Mouse (Mus musculus) stomach, postnatal 0 days (tissue): ENCODE results near the gene Kmt5a. TPM values are rescaled to one million over a fixed set of nuclear protein-coding genes. Genes with fewer than 3 reads are reported as not detected.

Experiments used
- ATAC-seq: fragments of 200-750 bp; cut with Nextera tagmentation; 2 replicates; pipeline ENCODE4 v1.8.0; 2017; ENCODE audit not compliant: low FRiP score, low TSS enrichment
- DNase-seq: peaks from one replicate; pipeline ENCODE4 v3.0.0-alpha.2; 2016; ENCODE audit warnings: low spot score
- H3K27ac ChIP-seq: fragments of 300-500 bp; sonication (generic); replicated peaks from 2 replicates; pipeline ENCODE4 v1.5.1; 2014; ENCODE audit warnings: mild to moderate bottlenecking, control low read depth
- H3K27me3 ChIP-seq: fragments of 300-500 bp; sonication (generic); 2 replicates; pipeline ENCODE4 v1.6.1; 2014; ENCODE audit warnings: low read length; ENCODE audit not compliant: control insufficient read depth, insufficient read depth
- H3K36me3 ChIP-seq: fragments of 300-500 bp; sonication (generic); 2 replicates; pipeline ENCODE4 v1.6.1; 2014; ENCODE audit warnings: low read length, mixed read lengths; ENCODE audit not compliant: control insufficient read depth, insufficient read depth
- H3K4me1 ChIP-seq: fragments of 300-500 bp; sonication (generic); replicated peaks from 2 replicates; pipeline ENCODE4 v1.6.1; 2014; ENCODE audit warnings: antibody characterized with exemption; ENCODE audit not compliant: control insufficient read depth, insufficient read depth
- H3K4me2 ChIP-seq: fragments of 300-500 bp; sonication (generic); replicated peaks from 2 replicates; pipeline ENCODE4 v1.6.1; 2014; ENCODE audit warnings: low read depth, mild to moderate bottlenecking, control low read depth, moderate library complexity
- H3K4me3 ChIP-seq: fragments of 300-500 bp; sonication (generic); 2 replicates; pipeline ENCODE4 v1.5.1; 2014; ENCODE audit warnings: low read depth, low read length, control low read depth
- H3K9ac ChIP-seq: fragments of 300-500 bp; sonication (generic); 2 replicates; pipeline ENCODE4 v1.6.1; 2014; ENCODE audit warnings: mild to moderate bottlenecking, low read length, control low read depth, mixed read lengths
- H3K9me3 ChIP-seq: fragments of 300-500 bp; sonication (generic); 2 replicates; pipeline ENCODE4 v1.6.1; 2016; ENCODE audit warnings: low read length; ENCODE audit not compliant: control insufficient read depth
- CTCF ChIP-seq: IDR thresholded peaks from 2 replicates; pipeline ENCODE4 v1.5.1; 2016; ENCODE audit warnings: antibody characterized with exemption, low read depth, mild to moderate bottlenecking, moderate library complexity
- EP300 ChIP-seq: optimal IDR thresholded peaks from 2 replicates; pipeline ENCODE3; 2016; ENCODE audit warnings: antibody characterized with exemption
- WGBS: fragments of 180-500 bp; shearing (Covaris S2); extraction: QIAGEN DNeasy Blood & Tissue Kit; methylation state at CpG from one replicate; pipeline ENCODE4 v1.1.7; 2014; 5-methylcytosine and 5-hydroxymethylcytosine counted together
- polyA plus RNA-seq: library from polyadenylated mRNA; unstranded; fragments of >200 nt; fragmentation: Nextera tagmentation; extraction: Ambion mirVana; gene quantifications from 2 replicates; pipeline ENCODE4 v1.2.1, GENCODE M21; 2015

The Kmt5a gene
- polyA plus RNA-seq, 1 experiment from 2014 or later: 64.1 TPM

DNA sequence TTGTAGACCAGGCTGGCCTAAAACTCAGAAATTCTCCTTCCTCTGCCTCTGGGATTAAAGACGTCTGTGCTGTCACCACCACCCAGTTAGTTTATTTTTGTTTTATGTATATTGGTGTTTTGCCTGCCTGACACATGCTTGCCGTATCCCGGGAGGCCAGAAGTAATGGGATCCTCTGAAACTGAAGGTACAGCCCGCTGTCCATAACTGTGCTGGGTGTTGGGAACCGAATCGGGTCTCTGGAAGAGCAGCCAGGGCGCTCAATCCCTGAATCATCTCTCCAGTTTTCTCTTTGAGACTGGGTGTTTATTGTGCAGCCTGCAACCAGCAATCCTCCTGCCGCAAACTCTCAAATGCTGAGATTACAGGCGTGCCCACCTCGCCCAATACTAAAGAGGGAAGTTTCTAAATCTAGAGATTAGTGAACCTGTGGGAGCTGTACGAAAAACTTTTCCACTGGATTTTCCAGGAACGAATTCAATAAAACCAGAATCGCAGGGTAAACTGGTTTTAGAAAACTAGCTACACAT, 42.8 kb downstream of the Kmt5a start:
- peak; percentile 36 for DNase-seq
- Histone ChIP-seq H3K9me3 (no peaks in the 10 kb centered on the region), H3K27ac (peak overlapping the region; percentile 100), H3K27me3 (no peaks in the 10 kb centered on the region), H3K9ac (peak overlapping the region; percentile 78), H3K4me1 (peaks cover 4% of the 10 kb centered on the region; the same call in 1 of the 2 replicates), H3K4me3 (peak overlapping the region; percentile 67), H3K36me3 (no peaks in the 10 kb centered on the region), H3K4me2 (peak overlapping the region; percentile 74)
- no peak for ATAC-seq
- WGBS: 1% methylated on average over 13 of the region's 13 CpGs
- no peak for TF ChIP-seq EP300
- TF ChIP-seq CTCF: no peak

DNA sequence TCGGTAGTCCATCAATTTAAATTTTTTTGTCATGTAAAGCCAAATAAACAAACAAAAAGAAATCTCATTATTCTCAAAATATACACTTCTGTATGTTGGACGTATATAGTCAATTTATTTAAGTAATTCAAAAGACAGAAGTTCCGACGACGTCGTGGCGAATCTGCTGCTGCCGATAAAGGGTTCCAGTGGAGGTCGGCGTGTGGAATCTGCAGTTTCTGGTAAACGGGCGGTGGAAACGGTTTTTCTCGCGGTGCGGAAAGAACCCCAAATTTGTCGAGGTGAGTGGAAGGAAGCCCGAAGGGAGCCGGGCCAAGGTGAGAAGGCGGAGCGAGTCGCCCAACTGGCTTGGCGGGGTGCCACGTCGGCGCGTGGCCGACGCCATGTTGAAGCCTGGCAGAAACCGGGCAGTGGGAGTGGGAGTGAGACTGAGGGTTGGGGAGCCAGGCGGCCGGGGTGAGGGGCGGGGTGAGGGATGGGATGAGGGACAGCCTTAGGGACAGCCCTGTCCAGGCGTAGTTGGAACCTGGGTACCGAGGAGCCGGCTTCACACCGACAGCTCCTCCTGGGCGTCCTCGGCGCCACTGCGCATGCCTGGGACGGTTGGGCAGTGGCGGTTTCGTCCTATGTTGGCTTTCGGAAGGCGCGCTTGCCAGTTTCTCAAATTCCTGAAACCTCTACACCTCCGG, 43.4 kb downstream of the Kmt5a start, which contains the start of gene Snrnp35:
Snrnp35 (plus strand) TSS at position 169 of the 689 bp plus-strand sequence.
- TF ChIP-seq EP300 (peak; percentile 85), CTCF (no peak)
- under 1% methylated on average over 47 of the region's 48 CpGs for WGBS
- H3K27me3 ChIP-seq: no peaks in the 10 kb centered on the region

DNA sequence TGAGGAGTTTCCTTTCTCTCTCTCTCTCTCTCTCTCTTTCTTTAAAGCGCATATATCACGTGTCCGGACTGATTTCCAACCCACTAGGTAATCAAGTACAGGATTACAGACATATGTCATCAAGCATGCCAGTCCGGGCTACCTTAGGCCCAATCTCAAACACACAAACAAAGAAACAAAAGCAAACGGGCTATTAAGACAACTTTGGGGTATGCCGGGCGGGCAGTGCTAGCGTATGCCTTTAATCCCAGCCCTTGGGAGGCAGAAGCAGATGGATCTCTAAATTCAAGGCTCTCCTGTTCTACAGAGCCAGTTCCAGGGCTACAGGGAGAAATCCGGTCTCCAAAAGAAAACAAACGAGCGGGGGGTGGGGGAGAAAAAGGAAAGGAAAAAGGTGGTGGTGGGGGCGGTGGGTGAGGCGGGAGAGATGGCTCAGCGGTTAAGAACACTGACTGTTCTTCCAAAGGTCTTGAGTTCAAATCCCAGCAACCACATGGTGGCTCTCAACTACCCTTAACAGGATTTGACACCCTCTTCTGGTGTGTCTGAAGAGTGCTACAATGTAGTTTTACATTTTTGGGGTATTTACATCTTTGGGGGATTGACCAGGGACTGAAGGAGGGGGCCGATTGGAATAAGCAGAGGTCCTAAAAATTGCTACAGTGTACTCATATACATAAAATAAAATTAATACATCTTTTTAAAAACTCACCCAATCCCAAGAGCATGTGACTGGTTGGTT, 44.1 kb downstream of the Kmt5a start:
- H3K9me3 ChIP-seq: no peaks in the 10 kb centered on the region
- peak overlapping the region; percentile 100 for H3K27ac ChIP-seq
- no peaks in the 10 kb centered on the region for H3K36me3 ChIP-seq
- peak; percentile 35 for TF ChIP-seq CTCF
- no peak for TF ChIP-seq EP300
- H3K27me3 ChIP-seq: no peaks in the 10 kb centered on the region
- ATAC-seq: peak; percentile 30
- H3K4me2 ChIP-seq: peak overlapping the region; percentile 74
- peak overlapping the region; percentile 67 for H3K4me3 ChIP-seq
- peak overlapping the region; percentile 83 for H3K9ac ChIP-seq
- no peak for DNase-seq
- 6% methylated on average over 15 of the region's 15 CpGs for WGBS
- 0 out of 2 replicates have a peak, but pooled peaks cover under 1% of the 10 kb centered on the region for H3K4me1 ChIP-seq

More for the DNA sequence above, 43.4 kb downstream of the Kmt5a start, which contains the start of gene Snrnp35:
- peak within 1 kb of the TSS; percentile 83 for H3K9ac ChIP-seq
- peak within 1 kb of the TSS; percentile 74 for H3K4me2 ChIP-seq
- DNase-seq (peak; percentile 93), ATAC-seq (peak; percentile 83)
- H3K36me3 ChIP-seq: no peaks in the 10 kb centered on the region
- peak within 1 kb of the TSS; percentile 67 for H3K4me3 ChIP-seq
- H3K9me3 ChIP-seq: no peaks in the 10 kb centered on the region
- peak within 1 kb of the TSS; percentile 100 for H3K27ac ChIP-seq
- H3K4me1 ChIP-seq: peaks cover 4% of the 10 kb centered on the region; the same call in 1 of the 2 replicates

DNA sequence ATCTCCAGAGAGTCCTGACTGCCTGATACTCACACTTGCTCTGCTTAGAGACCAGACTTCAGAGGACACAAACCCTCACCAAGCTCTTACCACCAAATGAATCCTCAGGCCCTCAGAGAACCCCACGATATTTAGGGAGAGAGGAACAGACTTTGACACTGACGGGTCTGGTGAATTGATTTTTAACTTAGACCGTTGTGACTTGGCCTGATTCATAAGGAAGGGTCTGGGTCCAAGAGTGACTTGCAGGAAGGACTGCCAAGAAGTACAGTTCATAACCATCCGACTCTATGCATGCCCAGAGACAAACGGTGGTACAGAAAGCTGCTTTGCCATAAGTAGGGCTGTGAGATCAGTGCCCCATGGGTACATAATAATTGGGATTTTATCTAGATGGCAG, 45.9 kb downstream of the Kmt5a start:
- no peak overlapping the region for H3K9ac ChIP-seq
- no peak overlapping the region for H3K27ac ChIP-seq
- ATAC-seq (no peak), DNase-seq (no peak)
- 90% methylated on average over 5 of the region's 5 CpGs for WGBS
- no peaks in the 10 kb centered on the region for H3K27me3 ChIP-seq
- no peak for TF ChIP-seq EP300
- no peaks in the 10 kb centered on the region for H3K36me3 ChIP-seq
- no peaks in the 10 kb centered on the region for H3K4me1 ChIP-seq
- H3K4me3 ChIP-seq: no peak overlapping the region
- H3K4me2 ChIP-seq: no peak overlapping the region
- no peaks in the 10 kb centered on the region for H3K9me3 ChIP-seq

DNA sequence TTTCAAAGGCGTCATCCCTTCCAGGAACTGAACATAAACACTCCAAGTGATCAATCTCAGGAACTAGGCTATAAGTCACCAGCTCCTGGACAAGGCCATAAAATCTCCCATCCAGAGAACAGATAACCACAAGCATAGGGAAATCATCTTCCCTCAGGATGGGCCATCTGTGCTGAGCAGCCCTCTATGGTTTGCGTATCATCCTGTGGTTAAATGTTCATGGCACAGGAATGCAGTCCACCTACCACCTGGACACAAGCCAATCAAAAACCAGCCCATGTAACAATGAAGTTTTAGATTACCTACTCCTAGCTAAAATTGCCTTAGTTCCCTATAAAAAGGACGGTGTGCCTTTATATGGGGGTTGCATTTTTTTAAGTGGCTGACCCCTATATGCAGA, 49.2 kb downstream of the Kmt5a start:
- H3K4me1 ChIP-seq: no peaks in the 10 kb centered on the region
- H3K9me3 ChIP-seq: no peaks in the 10 kb centered on the region
- WGBS: 86% methylated on average over 3 of the region's 3 CpGs
- TF ChIP-seq EP300 (no peak), CTCF (no peak)
- H3K36me3 ChIP-seq: peaks cover 2% of the 10 kb centered on the region
- no peaks in the 10 kb centered on the region for H3K27me3 ChIP-seq
- ATAC-seq (no peak), DNase-seq (no peak)
- H3K9ac ChIP-seq: no peak overlapping the region
- H3K27ac ChIP-seq: no peak overlapping the region
- no peak overlapping the region for H3K4me3 ChIP-seq
- no peak overlapping the region for H3K4me2 ChIP-seq

DNA sequence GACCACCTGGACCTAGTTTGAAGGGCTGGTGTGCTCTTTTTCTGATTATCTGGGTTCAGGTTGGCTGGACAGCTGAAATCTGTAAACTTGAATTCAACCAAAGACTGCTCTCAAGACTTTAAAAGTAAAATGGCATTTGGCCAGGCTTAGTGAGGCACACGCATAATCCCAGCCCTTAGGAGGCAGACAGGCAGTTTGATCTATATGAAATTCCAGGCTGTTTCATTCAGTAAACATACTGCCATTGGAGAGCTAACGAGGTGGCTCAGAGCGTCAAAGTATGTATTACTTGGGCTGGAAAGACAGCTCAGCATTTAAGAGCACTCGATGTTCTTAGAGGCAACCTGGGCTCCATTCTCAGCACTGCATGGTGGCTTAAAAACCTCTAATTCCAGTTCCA, 52.0 kb downstream of the Kmt5a start:
- Histone ChIP-seq H3K36me3 (peaks cover 6% of the 10 kb centered on the region), H3K9ac (no peak overlapping the region), H3K9me3 (no peaks in the 10 kb centered on the region), H3K27ac (no peak overlapping the region), H3K4me1 (no peaks in the 10 kb centered on the region), H3K27me3 (no peaks in the 10 kb centered on the region), H3K4me2 (no peak overlapping the region), H3K4me3 (no peak overlapping the region)
- no peak for DNase-seq
- WGBS: 33% methylated on average over 4 of the region's 4 CpGs
- no peak for ATAC-seq
- TF ChIP-seq EP300: no peak
- TF ChIP-seq CTCF: no peak
